Mouse (Mus musculus) G1E (cell line): Measurements from ENCODE around the gene Hoxa9. TPM values are rescaled to one million over a fixed set of nuclear protein-coding genes. Genes with fewer than 3 reads are reported as not detected.

ENCODE experiments used
- ATAC-seq: 2 replicates; pipeline ENCODE4 v1.8.0; 2016; ENCODE audit warnings: mild to moderate bottlenecking; ENCODE audit not compliant: insufficient number of reproducible peaks, poor library complexity, low FRiP score, severe bottlenecking; ENCODE audit errors: extremely low read depth
- DNase-seq: peaks from one replicate; pipeline ENCODE4 v3.0.0; 2012; ENCODE audit warnings: low spot score
- H3K27me3 ChIP-seq: 2 replicates; pipeline ENCODE4 v1.6.1; 2012; ENCODE audit warnings: mild to moderate bottlenecking, low read length, inconsistent platforms; ENCODE audit not compliant: insufficient read depth
- H3K36me3 ChIP-seq: replicated peaks from 2 replicates; pipeline ENCODE3; 2012; ENCODE audit warnings: mild to moderate bottlenecking, inconsistent platforms
- H3K4me1 ChIP-seq: 2 replicates; pipeline ENCODE4 v1.6.1; 2012; ENCODE audit warnings: low read depth, low read length, inconsistent platforms, mixed read lengths; ENCODE audit not compliant: insufficient read depth
- H3K4me3 ChIP-seq: 2 replicates; pipeline ENCODE4 v1.5.1; 2012; ENCODE audit warnings: low read depth, mild to moderate bottlenecking, inconsistent platforms, low read length, moderate library complexity, mixed read lengths
- H3K9me3 ChIP-seq: replicated peaks from 2 replicates; pipeline ENCODE4 v1.6.1; 2012; ENCODE audit warnings: inconsistent platforms
- CTCF ChIP-seq: IDR thresholded peaks from 2 replicates; pipeline ENCODE4 v1.5.1; 2012; ENCODE audit warnings: low read depth, low read length, inconsistent platforms, mixed read lengths
- GATA1 ChIP-seq: IDR thresholded peaks from 2 replicates; pipeline ENCODE4 v1.6.1; 2012; ENCODE audit warnings: borderline replicate concordance, low read length, inconsistent platforms, mixed read lengths
- GATA2 ChIP-seq: IDR thresholded peaks from 2 replicates; pipeline ENCODE4 v1.6.1; 2012; ENCODE audit warnings: low read depth, low read length, inconsistent platforms, borderline replicate concordance
- POLR2AphosphoS5 ChIP-seq: IDR thresholded peaks from 2 replicates; pipeline ENCODE4 v1.6.1; 2012; ENCODE audit warnings: low read depth, low read length, inconsistent platforms; ENCODE audit not compliant: insufficient replicate concordance
- TAL1 ChIP-seq: conservative IDR thresholded peaks from 2 replicates; pipeline ENCODE4 v1.6.1; 2012; ENCODE audit warnings: low read depth, low read length, inconsistent platforms, mixed read lengths
- polyA plus RNA-seq: library from polyadenylated mRNA; stranded (reverse); fragments of >175 nt; gene quantifications from 2 replicates; pipeline ENCODE4 v1.2.3, GENCODE M21; 2012
- total RNA-seq, 2 experiments: library from RNA; stranded (forward) in 1 of 2; stranded (reverse) in 1 of 2; fragments of 200-1000 nt in 1 of 2; fragments of >200 nt in 1 of 2; fragmentation: Nextera tagmentation in 1 of 2; gene quantifications; 2 replicates each; pipeline ENCODE4 v1.2.3; 2014 to 2017

Hoxa9 gene
- total and polyA plus RNA-seq, 3 experiments, result 0.05 TPM; not detected in 2

GRCm38 (mm10) chr6:52253511-52254500 lies 22.9 kb upstream of the Hoxa9 start:
- no peaks in the 10 kb centered on the region for H3K9me3 ChIP-seq
- H3K4me3 ChIP-seq, result no peak overlapping the region
- no peak for ATAC-seq
- H3K4me1 ChIP-seq, result no peaks in the 10 kb centered on the region
- TF ChIP-seq GATA2 (no peak), GATA1 (no peak), POLR2AphosphoS5 (no peak), TAL1 (no peak), CTCF (no peak)
- no peak for DNase-seq
- H3K27me3 ChIP-seq, result peaks cover 28% of the 10 kb centered on the region
- H3K36me3 ChIP-seq, result no peaks in the 10 kb centered on the region

GRCm38 (mm10) chr6:52252775-52253376 lies 22.0 kb upstream of the Hoxa9 start:
- TF ChIP-seq GATA1 (no peak), POLR2AphosphoS5 (no peak), CTCF (no peak), TAL1 (no peak), GATA2 (no peak)
- H3K4me1 ChIP-seq, result no peaks in the 10 kb centered on the region
- DNase-seq, result no peak
- no peaks in the 10 kb centered on the region for H3K36me3 ChIP-seq
- peaks cover 37% of the 10 kb centered on the region for H3K27me3 ChIP-seq
- H3K4me3 ChIP-seq, result no peak overlapping the region
- ATAC-seq, result no peak
- H3K9me3 ChIP-seq, result no peaks in the 10 kb centered on the region

GRCm38 (mm10) chr6:52252016-52252774 lies 21.3 kb upstream of the Hoxa9 start:
- ATAC-seq (no peak), DNase-seq (no peak)
- no peaks in the 10 kb centered on the region for H3K4me1 ChIP-seq
- H3K27me3 ChIP-seq, result peaks cover 41% of the 10 kb centered on the region
- no peak for TF ChIP-seq TAL1
- TF ChIP-seq CTCF, result no peak
- TF ChIP-seq GATA2, result no peak
- no peak for TF ChIP-seq GATA1
- TF ChIP-seq POLR2AphosphoS5, result no peak
- no peaks in the 10 kb centered on the region for H3K36me3 ChIP-seq
- H3K4me3 ChIP-seq, result no peak overlapping the region
- H3K9me3 ChIP-seq, result no peaks in the 10 kb centered on the region

GRCm38 (mm10) chr6:52251177-52251879 lies 20.4 kb upstream of the Hoxa9 start:
- Histone ChIP-seq H3K27me3 (peaks cover 44% of the 10 kb centered on the region), H3K4me3 (no peak overlapping the region)

GRCm38 (mm10) chr6:52249826-52250225 lies 18.9 kb upstream of the Hoxa9 start:
- DNase-seq (no peak), ATAC-seq (no peak)
- Histone ChIP-seq H3K27me3 (peaks cover 52% of the 10 kb centered on the region), H3K4me1 (no peaks in the 10 kb centered on the region), H3K36me3 (no peaks in the 10 kb centered on the region), H3K4me3 (no peak overlapping the region), H3K9me3 (no peaks in the 10 kb centered on the region)
- TF ChIP-seq GATA1 (no peak), TAL1 (no peak), GATA2 (no peak), CTCF (no peak), POLR2AphosphoS5 (no peak)

More at GRCm38 (mm10) chr6:52251177-52251879, 20.4 kb upstream of the Hoxa9 start:
- no peaks in the 10 kb centered on the region for H3K9me3 ChIP-seq
- H3K4me1 ChIP-seq, result no peaks in the 10 kb centered on the region
- H3K36me3 ChIP-seq, result no peaks in the 10 kb centered on the region
- TF ChIP-seq TAL1 (no peak), GATA2 (no peak), GATA1 (no peak), POLR2AphosphoS5 (no peak), CTCF (no peak)
- DNase-seq (no peak), ATAC-seq (no peak)
